ENCODE assay signal across 8 mouse cellular contexts in the genomic region with DNA sequence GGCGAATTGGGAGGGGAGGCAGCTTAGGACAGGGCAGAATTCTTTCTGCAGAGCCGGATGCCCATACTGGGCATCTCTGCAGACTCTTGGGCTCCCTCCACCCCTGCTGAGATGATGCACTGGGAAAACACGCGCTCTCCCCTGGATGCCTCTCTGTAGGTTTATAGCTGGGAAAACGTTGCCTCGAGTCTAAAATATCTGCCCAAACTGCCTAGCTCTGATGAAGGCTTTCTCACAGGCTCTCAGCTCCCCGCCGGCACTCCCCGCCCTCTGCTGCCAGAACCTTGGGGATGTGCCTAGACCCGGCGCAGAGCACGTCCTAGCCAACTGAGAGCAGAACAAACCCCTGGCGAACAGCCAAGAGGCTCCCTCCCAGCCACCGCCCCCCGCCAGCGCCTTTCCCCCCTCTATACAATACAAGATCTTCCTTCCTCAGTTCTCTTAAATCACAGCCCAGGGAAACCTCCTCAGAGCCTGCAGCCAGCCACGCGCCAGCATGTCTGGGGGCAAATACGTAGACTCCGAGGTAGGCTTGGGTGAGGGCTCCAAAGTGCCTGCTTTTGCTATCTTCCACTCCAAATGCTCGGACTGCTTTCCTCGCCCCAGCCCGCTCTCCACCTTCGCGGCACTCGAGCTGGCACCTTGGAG. TPM values are rescaled to one million over a fixed set of nuclear protein-coding genes. Genes with fewer than 3 reads are reported as not detected.
DNase-seq lines count a peak whose midpoint lies in the region; ATAC-seq and TF ChIP-seq lines count a peak whose summit lies in the region.

A gene (plus strand): TSS at position 382 of the 648 bp plus-strand sequence.

- peak; percentile 36; the same call in 1 of the 2 replicates for ATAC-seq in cerebellum, adult (ENCODE audit: insufficient number of reproducible peaks, low FRiP score, low TSS enrichment)
- peak; percentile 91 for ATAC-seq in forebrain, embryonic 14.5 days
- ATAC-seq in heart, embryonic 16.5 days (replicated peaks; ENCODE audit: extremely low read depth, insufficient read depth, low FRiP score): peak; percentile 90
- ATAC-seq in liver, embryonic 12.5 days: no peak

- TF ChIP-seq POLR2A in myocyte (IDR thresholded peaks at IDR 0.05; ENCODE audit: insufficient read length, low read depth): peak; percentile 39

- H3K4me1 ChIP-seq in forebrain, embryonic 14.5 days (ENCODE audit: control insufficient read depth, insufficient read depth, low read length): peaks cover 13% of the 10 kb centered on the region
- H3K4me1 ChIP-seq in heart, embryonic 16.5 days (ENCODE audit: control insufficient read depth, insufficient read depth, low read length): peaks cover 6% of the 10 kb centered on the region
- H3K4me1 ChIP-seq in liver, embryonic 12.5 days: 0 out of 2 replicates have a peak, but pooled peaks cover 7% of the 10 kb centered on the region

- no peaks in the 10 kb centered on the region for H3K9me3 ChIP-seq in forebrain, embryonic 14.5 days (replicated peaks; ENCODE audit: control insufficient read depth, low read length)
- no peaks in the 10 kb centered on the region for H3K9me3 ChIP-seq in heart, embryonic 16.5 days (replicated peaks; ENCODE audit: control insufficient read depth, low read length)
- no peaks in the 10 kb centered on the region for H3K9me3 ChIP-seq in liver, embryonic 12.5 days (replicated peaks)

- peaks cover 15% of the 10 kb centered on the region for H3K27me3 ChIP-seq in forebrain, embryonic 14.5 days (replicated peaks; ENCODE audit: control insufficient read depth, insufficient read depth, low read length)
- peaks cover 4% of the 10 kb centered on the region; the same call in 1 of the 2 replicates for H3K27me3 ChIP-seq in heart, embryonic 16.5 days (ENCODE audit: control insufficient read depth, insufficient read depth, low read length)
- peaks cover 42% of the 10 kb centered on the region for H3K27me3 ChIP-seq in liver, embryonic 12.5 days (replicated peaks)
- H3K27me3 ChIP-seq in myocyte (ENCODE audit: control insufficient read depth, insufficient read depth, insufficient read length): no peaks in the 10 kb centered on the region

- peak within 1 kb of the TSS; percentile 60 for H3K9ac ChIP-seq in forebrain, embryonic 14.5 days (ENCODE audit: low read length)
- peak within 1 kb of the TSS; percentile 84 for H3K9ac ChIP-seq in heart, embryonic 16.5 days (ENCODE audit: low read length)
- no peak within 1 kb of the TSS for H3K9ac ChIP-seq in liver, embryonic 12.5 days

- H3K4me2 ChIP-seq in forebrain, embryonic 14.5 days (ENCODE audit: low read length): peak within 1 kb of the TSS; percentile 87
- peak within 1 kb of the TSS; percentile 99 for H3K4me2 ChIP-seq in heart, embryonic 16.5 days (ENCODE audit: low read depth, low read length)
- peak within 1 kb of the TSS; percentile 66 for H3K4me2 ChIP-seq in liver, embryonic 12.5 days
- H3K4me2 ChIP-seq in myocyte (ENCODE audit: low read depth): peak within 1 kb of the TSS; percentile 97

- WGBS in forebrain, embryonic 14.5 days: 1% methylated on average over 26 of the region's 26 CpGs
- WGBS in heart, embryonic 16.5 days: 1% methylated on average over 26 of the region's 26 CpGs
- WGBS in liver, embryonic 12.5 days (ENCODE audit: insufficient replicate concordance): 2% methylated on average over 26 of the region's 26 CpGs

- peak; percentile 8 to 11 for DNase-seq in B cell, adult 2 months
- DNase-seq in forebrain, embryonic 14.5 days (ENCODE audit: low spot score): peak; percentile 86
- peak; percentile 79 to 83 for DNase-seq in kidney, postnatal 36 days
- peak; percentile 64 for DNase-seq in urinary bladder, adult 2 months (ENCODE audit: low spot score)

- H3K79me2 ChIP-seq in myocyte (ENCODE audit: control insufficient read depth, insufficient read depth): peaks cover 21% of the 10 kb centered on the region

- no peaks in the 10 kb centered on the region for H3K36me3 ChIP-seq in forebrain, embryonic 14.5 days (ENCODE audit: control insufficient read depth, insufficient read depth, low read length)
- no peaks in the 10 kb centered on the region for H3K36me3 ChIP-seq in heart, embryonic 16.5 days (ENCODE audit: control insufficient read depth, insufficient read depth)
- H3K36me3 ChIP-seq in liver, embryonic 12.5 days: no peaks in the 10 kb centered on the region
- H3K36me3 ChIP-seq in myocyte (ENCODE audit: control insufficient read depth, insufficient read depth): no peaks in the 10 kb centered on the region

- H3K4me3 ChIP-seq in forebrain, embryonic 14.5 days (ENCODE audit: low read depth, low read length): peak within 1 kb of the TSS; percentile 40
- H3K4me3 ChIP-seq in heart, embryonic 16.5 days (ENCODE audit: low read length): peak within 1 kb of the TSS; percentile 76
- H3K4me3 ChIP-seq in liver, embryonic 12.5 days: peak within 1 kb of the TSS; percentile 44
- peak within 1 kb of the TSS; percentile 68 for H3K4me3 ChIP-seq in myocyte

- H3K27ac ChIP-seq in forebrain, embryonic 14.5 days (ENCODE audit: low read depth, low read length): no peak within 1 kb of the TSS
- H3K27ac ChIP-seq in heart, embryonic 16.5 days (ENCODE audit: low read length): peak within 1 kb of the TSS; percentile 95
- no peak within 1 kb of the TSS for H3K27ac ChIP-seq in liver, embryonic 12.5 days

- peak within 1 kb of the TSS; percentile 1 for H3ac ChIP-seq in myocyte (ENCODE audit: control insufficient read depth, insufficient read length)

TF ChIP-seq in myocyte, 11 proteins besides CTCF, POLR2A, EP300 and RAD21:
- no peak for TF ChIP-seq TCF12 (IDR thresholded peaks at IDR 0.05; ENCODE audit: insufficient read depth, poor library complexity, severe bottlenecking)
- TF ChIP-seq CEBPB (IDR thresholded peaks at IDR 0.05; ENCODE audit: insufficient read depth, poor library complexity, severe bottlenecking): no peak
- TF ChIP-seq REST (IDR thresholded peaks at IDR 0.05; ENCODE audit: insufficient read depth, insufficient read length): no peak
- no peak for TF ChIP-seq USF1 (IDR thresholded peaks at IDR 0.05; ENCODE audit: low read depth)
- no peak for TF ChIP-seq E2F4 (IDR thresholded peaks at IDR 0.05; ENCODE audit: insufficient read depth)
- TF ChIP-seq MYOG (IDR thresholded peaks at IDR 0.05; ENCODE audit: control insufficient read depth in 1 of 3, insufficient read depth in 1 of 3, insufficient read length in 2 of 3, low read depth in 2 of 3): no peak
- no peak for TF ChIP-seq POLR2AphosphoS2 (IDR thresholded peaks at IDR 0.05; ENCODE audit: insufficient read length, low read depth)
- no peak for TF ChIP-seq MYOD1 (IDR thresholded peaks at IDR 0.05; ENCODE audit: control insufficient read depth in 1 of 3, insufficient read length in 2 of 3, low read depth in 2 of 3)
- no peak for TF ChIP-seq SRF (IDR thresholded peaks at IDR 0.05; ENCODE audit: control insufficient read depth, insufficient read length, low read depth)
- TF ChIP-seq MAX (IDR thresholded peaks at IDR 0.05; ENCODE audit: low read depth): no peak
- no peak for TF ChIP-seq TCF3 (IDR thresholded peaks at IDR 0.05; ENCODE audit: insufficient read length, low read depth)

RNA-seq across cellular contexts. Expression of the gene that starts here (rescaled TPM):
- polyA plus RNA-seq in forebrain, embryonic 14.5 days (2014; fragmentation: Nextera tagmentation; extraction: Ambion mirVana): 32.3 and 40.3 TPM in 2 replicates
- 371 and 412 TPM in 2 replicates for polyA plus RNA-seq in heart, embryonic 16.5 days (2015; fragmentation: Nextera tagmentation; extraction: Ambion mirVana)
- 4.1 and 4.5 TPM in 2 replicates for polyA plus RNA-seq in liver, embryonic 12.5 days (2016; fragmentation: Nextera tagmentation; extraction: Ambion mirVana)
- 64.7 TPM for polyA plus RNA-seq in myocyte (2012; fragmentation: generic; extraction: Trizol)
- polyA plus RNA-seq in urinary bladder, adult 2 months (2012; rRNA removed): 673 and 863 TPM in 2 replicates

Comparison
In these comparisons a context has a peak if more than half of its experiments do, and no peak if none do; other contexts are left out.
1. DNase-seq: peak in every context shown above with its lines; median percentile 86 in forebrain, embryonic 14.5 days; 81 in kidney, postnatal 36 days; 64 in urinary bladder, adult 2 months; 10 in B cell, adult 2 months.